Mouse (Mus musculus): Measurements from ENCODE around the gene Axdnd1.

- TF ChIP-seq TCF12 (IDR thresholded peaks at IDR 0.05; ENCODE audit: insufficient read depth, poor library complexity, severe bottlenecking) = no peak
- no peak for TF ChIP-seq E2F4 (IDR thresholded peaks at IDR 0.05; ENCODE audit: insufficient read depth)
- TF ChIP-seq USF1 (IDR thresholded peaks at IDR 0.05; ENCODE audit: low read depth) = no peak
- TF ChIP-seq POLR2A (IDR thresholded peaks at IDR 0.05; ENCODE audit: insufficient read length, low read depth) = no peak
- no peak for TF ChIP-seq CEBPB (IDR thresholded peaks at IDR 0.05; ENCODE audit: insufficient read depth, poor library complexity, severe bottlenecking)
- TF ChIP-seq TCF3 (IDR thresholded peaks at IDR 0.05; ENCODE audit: insufficient read length, low read depth) = no peak
- no peak for TF ChIP-seq MYOD1 (IDR thresholded peaks at IDR 0.05; ENCODE audit: control insufficient read depth in 1 of 3, insufficient read length in 2 of 3, low read depth in 2 of 3)
- no peak for TF ChIP-seq POLR2AphosphoS2 (IDR thresholded peaks at IDR 0.05; ENCODE audit: insufficient read length, low read depth)
- TF ChIP-seq SRF (IDR thresholded peaks at IDR 0.05; ENCODE audit: control insufficient read depth, insufficient read length, low read depth) = no peak
These were observed 39.7 kb downstream of the Axdnd1 start for GRCm38 (mm10) chr1:156381217-156381616.

All from myocyte (in vitro differentiated cells).